Mouse (Mus musculus): ENCODE data around the gene Iqsec1. TPM values are rescaled to one million over a fixed set of nuclear protein-coding genes. Genes with fewer than 3 reads are reported as not detected.

Gene Iqsec1
- polyA plus RNA-seq, 1 experiment from 2014 or later: 5.1 TPM

DNA sequence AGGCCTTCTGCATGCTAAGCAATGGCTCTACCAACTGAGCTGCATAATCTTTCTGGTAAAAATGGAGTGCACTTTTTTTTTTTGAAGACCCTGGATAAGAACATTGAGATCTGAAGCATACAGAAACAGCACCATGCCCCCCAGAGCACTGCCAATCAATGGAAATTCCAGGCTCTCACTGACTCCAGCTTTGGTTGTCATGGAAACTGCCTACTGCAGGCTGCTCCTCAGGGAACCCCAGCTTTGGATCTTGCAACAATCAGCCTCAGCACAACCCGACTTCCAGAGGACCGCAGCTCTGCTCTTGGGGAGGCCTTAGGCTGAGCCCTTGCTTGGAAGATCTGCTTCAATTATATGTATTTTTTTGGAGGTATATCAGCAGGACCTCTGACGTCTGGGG lies 201.9 kb downstream of the Iqsec1 start:
- Histone ChIP-seq H3K9me3 (ENCODE audit: control insufficient read depth, low read length) (no peaks in the 10 kb centered on the region), H3K4me3 (ENCODE audit: low read depth, low read length) (no peak overlapping the region), H3K27me3 (ENCODE audit: control insufficient read depth, insufficient read depth, low read length) (no peaks in the 10 kb centered on the region), H3K4me2 (replicated peaks; ENCODE audit: low read depth) (no peak overlapping the region), H3K36me3 (ENCODE audit: control insufficient read depth, insufficient read depth, low read length) (no peaks in the 10 kb centered on the region), H3K9ac (ENCODE audit: low read length) (no peak overlapping the region), H3K27ac (replicated peaks) (no peak overlapping the region), H3K4me1 (replicated peaks; ENCODE audit: control insufficient read depth, insufficient read depth) (no peaks in the 10 kb centered on the region)
- TF ChIP-seq EP300 (optimal IDR thresholded peaks at IDR 0.05): no peak
- no peak for TF ChIP-seq CTCF (IDR thresholded peaks at IDR 0.05; ENCODE audit: low read depth)
- no peak for DNase-seq (ENCODE audit: low spot score)
- no peak for ATAC-seq (ENCODE audit: low FRiP score, low TSS enrichment)
- WGBS: 69% methylated on average over 3 of the region's 3 CpGs

DNA sequence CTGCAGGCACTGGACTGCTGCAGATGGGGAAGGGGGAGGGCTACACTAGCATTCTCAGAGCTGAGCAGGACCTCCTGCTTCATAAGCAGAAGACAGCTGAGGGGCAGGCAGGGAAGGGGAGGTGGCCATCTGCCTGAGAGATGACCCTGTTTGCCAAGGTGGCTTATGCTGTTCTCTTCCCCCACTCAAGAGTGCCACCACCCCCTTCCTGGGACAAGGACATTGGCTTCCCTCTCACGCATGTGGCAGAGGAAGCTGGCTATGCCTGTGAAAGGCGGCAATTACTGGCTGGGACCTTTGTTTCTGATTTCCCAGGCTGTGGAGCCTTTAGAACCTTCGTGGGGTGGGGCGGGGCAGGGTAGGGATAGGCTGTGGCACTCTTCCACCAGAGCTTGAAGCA lies 204.5 kb downstream of the Iqsec1 start:
- Histone ChIP-seq H3K27ac (replicated peaks) (no peak overlapping the region), H3K4me1 (replicated peaks; ENCODE audit: control insufficient read depth, insufficient read depth) (no peaks in the 10 kb centered on the region), H3K4me2 (replicated peaks; ENCODE audit: low read depth) (no peak overlapping the region), H3K9ac (ENCODE audit: low read length) (no peak overlapping the region), H3K27me3 (ENCODE audit: control insufficient read depth, insufficient read depth, low read length) (no peaks in the 10 kb centered on the region), H3K4me3 (ENCODE audit: low read depth, low read length) (no peak overlapping the region), H3K9me3 (ENCODE audit: control insufficient read depth, low read length) (no peaks in the 10 kb centered on the region), H3K36me3 (ENCODE audit: control insufficient read depth, insufficient read depth, low read length) (no peaks in the 10 kb centered on the region)
- 41% methylated on average over 4 of the region's 4 CpGs for WGBS
- ATAC-seq (ENCODE audit: low FRiP score, low TSS enrichment) (no peak), DNase-seq (ENCODE audit: low spot score) (no peak)
- TF ChIP-seq EP300 (optimal IDR thresholded peaks at IDR 0.05) (no peak), CTCF (IDR thresholded peaks at IDR 0.05; ENCODE audit: low read depth) (no peak)

DNA sequence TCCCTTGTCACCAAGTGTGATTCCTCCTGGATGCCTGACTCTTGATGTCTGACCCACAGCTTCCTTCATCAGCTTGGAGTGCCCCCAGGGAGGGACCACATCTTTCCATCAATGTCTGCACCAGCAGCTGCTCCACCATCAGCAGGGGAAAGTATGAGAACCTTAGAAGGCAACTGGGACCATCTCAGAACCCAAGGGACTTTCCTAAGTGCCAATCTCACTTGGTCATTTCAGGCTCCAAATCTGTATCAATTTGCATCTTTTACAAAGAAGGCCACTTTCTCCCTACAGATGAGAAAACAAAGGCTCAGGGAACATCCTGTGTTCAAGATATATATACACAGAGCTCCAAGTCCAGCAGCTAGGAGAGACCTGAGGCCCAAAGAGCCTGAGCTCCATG lies 205.3 kb downstream of the Iqsec1 start:
- ATAC-seq (ENCODE audit: low FRiP score, low TSS enrichment) (no peak), DNase-seq (ENCODE audit: low spot score) (no peak)
- no peak for TF ChIP-seq EP300 (optimal IDR thresholded peaks at IDR 0.05)
- no peak for TF ChIP-seq CTCF (IDR thresholded peaks at IDR 0.05; ENCODE audit: low read depth)

DNA sequence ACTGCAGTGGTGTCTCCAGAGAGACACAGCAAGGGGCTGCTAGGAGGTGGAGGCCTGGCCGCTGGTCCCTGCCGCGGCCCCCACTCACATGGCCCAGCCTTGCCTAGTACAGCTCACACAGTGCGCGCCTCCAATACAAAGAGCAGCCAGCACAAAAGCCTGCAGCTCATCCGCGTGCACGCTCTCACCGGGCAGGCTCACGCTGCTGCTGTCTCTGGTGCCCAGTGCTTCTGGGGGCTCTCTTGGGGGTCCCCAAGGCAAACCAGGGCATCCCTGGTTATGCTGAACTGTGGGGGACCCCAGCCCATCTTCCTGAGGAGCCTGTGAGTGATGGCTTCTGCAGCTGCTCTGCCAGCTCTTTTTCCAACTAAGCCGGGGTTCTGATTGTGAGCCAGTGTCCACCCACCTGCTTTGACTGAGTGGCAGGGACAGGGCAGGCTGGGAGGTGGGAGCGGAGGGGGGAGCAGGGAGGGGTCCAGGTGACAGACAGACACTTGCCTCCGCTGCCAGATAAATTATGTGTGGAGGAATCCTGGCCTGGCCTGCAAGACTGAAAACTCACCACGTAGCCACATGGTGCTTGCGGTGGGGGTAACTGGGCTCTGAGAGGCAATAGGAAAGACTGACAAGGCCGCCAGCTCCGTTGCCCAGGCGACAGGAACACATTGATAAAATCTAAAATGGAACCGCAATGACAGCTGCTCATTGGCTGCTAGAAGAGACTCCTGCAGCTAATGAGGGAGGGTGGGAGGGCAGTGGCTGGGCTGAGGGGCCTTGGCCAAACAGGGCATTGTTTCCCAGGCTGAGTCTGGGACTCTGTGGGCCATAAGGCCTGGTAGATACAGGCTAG lies 206.3 kb downstream of the Iqsec1 start:
- Histone ChIP-seq H3K9me3 (ENCODE audit: control insufficient read depth, low read length) (no peaks in the 10 kb centered on the region), H3K27ac (replicated peaks) (no peak overlapping the region), H3K36me3 (ENCODE audit: control insufficient read depth, insufficient read depth, low read length) (no peaks in the 10 kb centered on the region), H3K27me3 (ENCODE audit: control insufficient read depth, insufficient read depth, low read length) (no peaks in the 10 kb centered on the region), H3K9ac (ENCODE audit: low read length) (no peak overlapping the region; the same call in 1 of the 2 replicates), H3K4me2 (replicated peaks; ENCODE audit: low read depth) (no peak overlapping the region), H3K4me3 (ENCODE audit: low read depth, low read length) (no peak overlapping the region), H3K4me1 (replicated peaks; ENCODE audit: control insufficient read depth, insufficient read depth) (no peaks in the 10 kb centered on the region)
- ATAC-seq (ENCODE audit: low FRiP score, low TSS enrichment) (no peak), DNase-seq (ENCODE audit: low spot score) (no peak)
- WGBS: 43% methylated on average over 19 of the region's 19 CpGs
- TF ChIP-seq CTCF (IDR thresholded peaks at IDR 0.05; ENCODE audit: low read depth) (no peak), EP300 (optimal IDR thresholded peaks at IDR 0.05) (no peak)

More for the DNA sequence above, 205.3 kb downstream of the Iqsec1 start:
- no peaks in the 10 kb centered on the region for H3K4me1 ChIP-seq (replicated peaks; ENCODE audit: control insufficient read depth, insufficient read depth)
- H3K9me3 ChIP-seq (ENCODE audit: control insufficient read depth, low read length): no peaks in the 10 kb centered on the region
- no peak overlapping the region for H3K9ac ChIP-seq (ENCODE audit: low read length)
- no peak overlapping the region for H3K27ac ChIP-seq (replicated peaks)
- no peak overlapping the region for H3K4me3 ChIP-seq (ENCODE audit: low read depth, low read length)
- H3K36me3 ChIP-seq (ENCODE audit: control insufficient read depth, insufficient read depth, low read length): no peaks in the 10 kb centered on the region
- H3K4me2 ChIP-seq (replicated peaks; ENCODE audit: low read depth): no peak overlapping the region
- no peaks in the 10 kb centered on the region for H3K27me3 ChIP-seq (ENCODE audit: control insufficient read depth, insufficient read depth, low read length)

DNA sequence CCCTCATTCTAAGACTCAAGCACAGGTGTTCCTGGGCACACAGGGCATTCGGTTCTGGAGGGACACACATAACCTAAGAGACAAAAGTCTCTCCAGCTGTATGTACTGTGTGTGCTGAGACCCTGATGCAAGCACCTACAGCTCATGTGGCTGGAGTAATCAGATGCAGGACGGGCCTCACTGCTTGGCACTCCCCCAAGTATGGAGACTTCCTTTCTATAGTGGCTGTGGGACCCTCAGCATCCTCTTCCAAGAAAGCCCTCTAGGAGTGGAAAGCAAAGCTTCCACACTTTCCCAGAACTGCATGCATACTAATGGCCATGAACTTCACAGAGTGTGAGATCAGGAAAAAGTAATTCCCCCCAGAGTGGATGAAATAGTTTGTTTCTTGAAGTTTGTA lies 208.0 kb downstream of the Iqsec1 start:
- Histone ChIP-seq H3K9ac (ENCODE audit: low read length) (no peak overlapping the region), H3K4me1 (replicated peaks; ENCODE audit: control insufficient read depth, insufficient read depth) (no peaks in the 10 kb centered on the region), H3K27ac (replicated peaks) (no peak overlapping the region), H3K4me3 (ENCODE audit: low read depth, low read length) (no peak overlapping the region), H3K36me3 (ENCODE audit: control insufficient read depth, insufficient read depth, low read length) (no peaks in the 10 kb centered on the region), H3K4me2 (replicated peaks; ENCODE audit: low read depth) (no peak overlapping the region), H3K27me3 (ENCODE audit: control insufficient read depth, insufficient read depth, low read length) (no peaks in the 10 kb centered on the region), H3K9me3 (ENCODE audit: control insufficient read depth, low read length) (no peaks in the 10 kb centered on the region)
- DNase-seq (ENCODE audit: low spot score) (no peak), ATAC-seq (ENCODE audit: low FRiP score, low TSS enrichment) (no peak)
- TF ChIP-seq EP300 (optimal IDR thresholded peaks at IDR 0.05): no peak
- TF ChIP-seq CTCF (IDR thresholded peaks at IDR 0.05; ENCODE audit: low read depth): no peak
- WGBS: 47% methylated on average over 2 of the region's 2 CpGs

DNA sequence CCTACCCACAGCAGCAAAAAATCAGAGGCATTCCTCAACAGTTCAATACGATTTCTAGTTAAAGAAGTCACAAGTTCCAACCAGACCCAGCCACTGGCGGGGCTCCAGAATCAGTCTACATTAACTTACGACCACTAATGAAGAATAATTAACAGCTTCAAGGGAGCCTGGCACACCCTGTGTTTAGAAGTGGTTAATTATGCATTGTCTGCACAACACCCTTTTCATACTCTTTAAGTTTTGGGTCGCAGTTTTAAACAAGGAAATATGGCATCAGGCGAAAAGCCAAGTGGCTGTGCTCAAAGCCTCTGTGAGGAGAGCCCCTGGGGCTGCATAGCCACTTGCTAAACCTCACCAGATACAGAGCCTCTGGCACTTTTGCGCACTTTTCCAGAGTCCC lies 209.6 kb downstream of the Iqsec1 start:
- H3K9me3 ChIP-seq (ENCODE audit: control insufficient read depth, low read length): no peaks in the 10 kb centered on the region
- H3K4me2 ChIP-seq (replicated peaks; ENCODE audit: low read depth): no peak overlapping the region
- no peak for TF ChIP-seq CTCF (IDR thresholded peaks at IDR 0.05; ENCODE audit: low read depth)
- TF ChIP-seq EP300 (optimal IDR thresholded peaks at IDR 0.05): no peak
- H3K4me1 ChIP-seq (replicated peaks; ENCODE audit: control insufficient read depth, insufficient read depth): no peaks in the 10 kb centered on the region
- H3K4me3 ChIP-seq (ENCODE audit: low read depth, low read length): no peak overlapping the region
- no peak overlapping the region for H3K9ac ChIP-seq (ENCODE audit: low read length)
- no peaks in the 10 kb centered on the region for H3K27me3 ChIP-seq (ENCODE audit: control insufficient read depth, insufficient read depth, low read length)
- H3K27ac ChIP-seq (replicated peaks): no peak overlapping the region
- no peaks in the 10 kb centered on the region for H3K36me3 ChIP-seq (ENCODE audit: control insufficient read depth, insufficient read depth, low read length)
- no peak for DNase-seq (ENCODE audit: low spot score)
- 65% methylated on average over 6 of the region's 6 CpGs for WGBS
- no peak for ATAC-seq (ENCODE audit: low FRiP score, low TSS enrichment)

All from stomach, postnatal 0 days (tissue).